Mouse (Mus musculus): ENCODE data around the gene Wipf1. TPM values are rescaled to one million over a fixed set of nuclear protein-coding genes. Genes with fewer than 3 reads are reported as not detected.

The Wipf1 gene
- polyA plus RNA-seq, 2 experiments, result 20.1 to 25.7 TPM

GRCm38 (mm10) chr2:73456886-73457285 is 72.6 kb downstream of the Wipf1 start:
- no peak overlapping the region for H3K27ac ChIP-seq (replicated peaks; ENCODE audit: low read depth, low read length)
- no peaks in the 10 kb centered on the region for H3K27me3 ChIP-seq (ENCODE audit: control insufficient read depth, insufficient read depth, low read length)
- no peak overlapping the region for H3K4me2 ChIP-seq (replicated peaks; ENCODE audit: low read depth, low read length, severe bottlenecking)
- no peaks in the 10 kb centered on the region; the same call in 1 of the 2 replicates for H3K36me3 ChIP-seq (ENCODE audit: control insufficient read depth, insufficient read depth, low read length)
- no peak overlapping the region for H3K4me3 ChIP-seq (replicated peaks; ENCODE audit: low read length)
- TF ChIP-seq POLR2A (IDR thresholded peaks at IDR 0.05; ENCODE audit: borderline replicate concordance, extremely low read depth, insufficient read depth, insufficient read length), result no peak
- peaks cover 9% of the 10 kb centered on the region; the same call in 1 of the 2 replicates for H3K4me1 ChIP-seq (ENCODE audit: control insufficient read depth, insufficient read depth, low read length)
- no peak for DNase-seq (ENCODE audit: low spot score)
- no peak overlapping the region for H3K9ac ChIP-seq (ENCODE audit: low read depth, low read length, severe bottlenecking)
- WGBS, result 85% methylated on average over 6 of the region's 6 CpGs
- H3K9me3 ChIP-seq (ENCODE audit: control insufficient read depth, low read length), result no peaks in the 10 kb centered on the region
- ATAC-seq (ENCODE audit: low FRiP score, low read depth), result no peak

GRCm38 (mm10) chr2:73456154-73456553 is 73.4 kb downstream of the Wipf1 start:
- no peak overlapping the region for H3K9ac ChIP-seq (ENCODE audit: low read depth, low read length, severe bottlenecking)
- H3K4me3 ChIP-seq (replicated peaks; ENCODE audit: low read length), result no peak overlapping the region
- H3K27ac ChIP-seq (replicated peaks; ENCODE audit: low read depth, low read length), result no peak overlapping the region
- no peaks in the 10 kb centered on the region for H3K9me3 ChIP-seq (ENCODE audit: control insufficient read depth, low read length)
- no peaks in the 10 kb centered on the region for H3K27me3 ChIP-seq (ENCODE audit: control insufficient read depth, insufficient read depth, low read length)
- ATAC-seq (ENCODE audit: low FRiP score, low read depth), result no peak
- H3K4me1 ChIP-seq (ENCODE audit: control insufficient read depth, insufficient read depth, low read length), result peaks cover 14% of the 10 kb centered on the region
- no peaks in the 10 kb centered on the region; the same call in 1 of the 2 replicates for H3K36me3 ChIP-seq (ENCODE audit: control insufficient read depth, insufficient read depth, low read length)
- no peak overlapping the region for H3K4me2 ChIP-seq (replicated peaks; ENCODE audit: low read depth, low read length, severe bottlenecking)
- DNase-seq (ENCODE audit: low spot score), result no peak
- no peak for TF ChIP-seq POLR2A (IDR thresholded peaks at IDR 0.05; ENCODE audit: borderline replicate concordance, extremely low read depth, insufficient read depth, insufficient read length)
- WGBS, result 92% methylated on average over 3 of the region's 3 CpGs

GRCm38 (mm10) chr2:73455541-73455940 is 74.0 kb downstream of the Wipf1 start:
- Histone ChIP-seq H3K36me3 (ENCODE audit: control insufficient read depth, insufficient read depth, low read length) (no peaks in the 10 kb centered on the region; the same call in 1 of the 2 replicates), H3K4me1 (ENCODE audit: control insufficient read depth, insufficient read depth, low read length) (peaks cover 19% of the 10 kb centered on the region), H3K4me2 (replicated peaks; ENCODE audit: low read depth, low read length, severe bottlenecking) (no peak overlapping the region), H3K27me3 (ENCODE audit: control insufficient read depth, insufficient read depth, low read length) (no peaks in the 10 kb centered on the region), H3K9me3 (ENCODE audit: control insufficient read depth, low read length) (no peaks in the 10 kb centered on the region), H3K9ac (ENCODE audit: low read depth, low read length, severe bottlenecking) (no peak overlapping the region), H3K27ac (replicated peaks; ENCODE audit: low read depth, low read length) (no peak overlapping the region), H3K4me3 (replicated peaks; ENCODE audit: low read length) (no peak overlapping the region)
- TF ChIP-seq POLR2A (IDR thresholded peaks at IDR 0.05; ENCODE audit: borderline replicate concordance, extremely low read depth, insufficient read depth, insufficient read length), result no peak
- ATAC-seq (ENCODE audit: low FRiP score, low read depth) (no peak), DNase-seq (ENCODE audit: low spot score) (no peak)
- 85% methylated on average over 4 of the region's 4 CpGs for WGBS

- Histone ChIP-seq H3K27ac (replicated peaks; ENCODE audit: low read depth, low read length) (no peak overlapping the region), H3K4me2 (replicated peaks; ENCODE audit: low read depth, low read length, severe bottlenecking) (no peak overlapping the region), H3K4me3 (replicated peaks; ENCODE audit: low read length) (no peak overlapping the region), H3K4me1 (ENCODE audit: control insufficient read depth, insufficient read depth, low read length) (peaks cover 20% of the 10 kb centered on the region), H3K9ac (ENCODE audit: low read depth, low read length, severe bottlenecking) (no peak overlapping the region), H3K36me3 (ENCODE audit: control insufficient read depth, insufficient read depth, low read length) (no peaks in the 10 kb centered on the region; the same call in 1 of the 2 replicates), H3K27me3 (ENCODE audit: control insufficient read depth, insufficient read depth, low read length) (no peaks in the 10 kb centered on the region), H3K9me3 (ENCODE audit: control insufficient read depth, low read length) (no peaks in the 10 kb centered on the region)
- no peak for TF ChIP-seq POLR2A (IDR thresholded peaks at IDR 0.05; ENCODE audit: borderline replicate concordance, extremely low read depth, insufficient read depth, insufficient read length)
- WGBS, result 70% methylated on average over 13 of the region's 13 CpGs
- DNase-seq (ENCODE audit: low spot score), result no peak
- no peak for ATAC-seq (ENCODE audit: low FRiP score, low read depth)
These were observed 74.9 kb downstream of the Wipf1 start for GRCm38 (mm10) chr2:73454682-73455081.

- ATAC-seq (ENCODE audit: low FRiP score, low read depth) (no peak), DNase-seq (ENCODE audit: low spot score) (no peak)
- no peaks in the 10 kb centered on the region for H3K27me3 ChIP-seq (ENCODE audit: control insufficient read depth, insufficient read depth, low read length)
- 82% methylated on average over 4 of the region's 4 CpGs for WGBS
- H3K4me1 ChIP-seq (ENCODE audit: control insufficient read depth, insufficient read depth, low read length), result peaks cover 25% of the 10 kb centered on the region
- H3K9ac ChIP-seq (ENCODE audit: low read depth, low read length, severe bottlenecking), result no peak overlapping the region
- H3K36me3 ChIP-seq (ENCODE audit: control insufficient read depth, insufficient read depth, low read length), result no peaks in the 10 kb centered on the region; the same call in 1 of the 2 replicates
- H3K4me2 ChIP-seq (replicated peaks; ENCODE audit: low read depth, low read length, severe bottlenecking), result no peak overlapping the region
- H3K4me3 ChIP-seq (replicated peaks; ENCODE audit: low read length), result no peak overlapping the region
- TF ChIP-seq POLR2A (IDR thresholded peaks at IDR 0.05; ENCODE audit: borderline replicate concordance, extremely low read depth, insufficient read depth, insufficient read length), result no peak
- no peaks in the 10 kb centered on the region for H3K9me3 ChIP-seq (ENCODE audit: control insufficient read depth, low read length)
- H3K27ac ChIP-seq (replicated peaks; ENCODE audit: low read depth, low read length), result no peak overlapping the region
These were observed 75.3 kb downstream of the Wipf1 start for GRCm38 (mm10) chr2:73454186-73454585.

- TF ChIP-seq POLR2A (IDR thresholded peaks at IDR 0.05; ENCODE audit: borderline replicate concordance, extremely low read depth, insufficient read depth, insufficient read length), result no peak
- H3K27me3 ChIP-seq (ENCODE audit: control insufficient read depth, insufficient read depth, low read length), result no peaks in the 10 kb centered on the region
These were observed 75.8 kb downstream of the Wipf1 start for GRCm38 (mm10) chr2:73453717-73454116.

More at GRCm38 (mm10) chr2:73453717-73454116, 75.8 kb downstream of the Wipf1 start:
- no peak for ATAC-seq (ENCODE audit: low FRiP score, low read depth)
- Histone ChIP-seq H3K4me1 (ENCODE audit: control insufficient read depth, insufficient read depth, low read length) (peaks cover 30% of the 10 kb centered on the region), H3K9ac (ENCODE audit: low read depth, low read length, severe bottlenecking) (no peak overlapping the region), H3K4me3 (replicated peaks; ENCODE audit: low read length) (no peak overlapping the region), H3K9me3 (ENCODE audit: control insufficient read depth, low read length) (no peaks in the 10 kb centered on the region), H3K27ac (replicated peaks; ENCODE audit: low read depth, low read length) (no peak overlapping the region), H3K36me3 (ENCODE audit: control insufficient read depth, insufficient read depth, low read length) (no peaks in the 10 kb centered on the region; the same call in 1 of the 2 replicates), H3K4me2 (replicated peaks; ENCODE audit: low read depth, low read length, severe bottlenecking) (no peak overlapping the region)
- 72% methylated on average over 4 of the region's 4 CpGs for WGBS
- DNase-seq (ENCODE audit: low spot score), result no peak

Data from limb, embryonic 14.5 days (tissue).